Mouse (Mus musculus): Measurements from ENCODE around the gene Tspan14.

- TF ChIP-seq CTCF (IDR thresholded peaks at IDR 0.05; ENCODE audit: insufficient read depth, low read length) = no peak
- TF ChIP-seq POLR2A (IDR thresholded peaks at IDR 0.05; ENCODE audit: borderline replicate concordance, extremely low read depth, low read depth, low read length) = no peak
Measured at GRCm38 (mm10) chr14:40863659-40864058, 102.9 kb downstream of the Tspan14 start.

All from lung, adult 2 months (tissue).